Mouse (Mus musculus): ENCODE measurements around the gene Il2rb.

DNA sequence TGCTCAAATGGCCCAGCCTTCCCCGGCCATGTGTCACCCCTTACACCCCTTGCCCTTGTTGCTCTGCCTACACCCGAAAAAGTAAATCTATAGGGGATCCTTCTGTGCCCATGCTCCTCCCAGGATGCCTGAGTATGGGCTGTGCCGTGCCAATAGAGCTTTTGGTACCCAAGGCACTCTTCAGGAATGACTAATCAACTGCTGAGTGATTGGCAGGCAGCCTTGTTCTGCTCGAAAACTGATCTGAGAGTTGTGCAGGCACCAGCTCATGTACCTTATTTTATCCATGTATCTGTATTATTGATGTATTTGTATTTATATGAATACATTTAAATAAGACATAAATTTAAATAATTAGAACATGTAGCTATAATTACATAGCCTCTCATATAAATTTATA, 8.0 kb downstream of the Il2rb start:
- TF ChIP-seq POLR2A (IDR thresholded peaks at IDR 0.05; ENCODE audit: insufficient read depth, low read depth, low read length) (no peak), CTCF (IDR thresholded peaks at IDR 0.05) (no peak)
